Mouse (Mus musculus): ENCODE measurements around the gene Topbp1. TPM values are rescaled to one million over a fixed set of nuclear protein-coding genes. Genes with fewer than 3 reads are reported as not detected.

Gene Topbp1
- polyA plus RNA-seq, 1 experiment from 2014 or later, result 55.9 TPM

Other genes starting within 250 kb of the Topbp1 start
- gene Rab6b, start 193.4 kb upstream of the Topbp1 start, polyA plus RNA-seq (2016; fragmentation: Nextera tagmentation; extraction: Ambion mirVana), result 17.0 and 29.0 TPM in 2 replicates
- gene Srprb, start 103.1 kb upstream of the Topbp1 start, polyA plus RNA-seq (2016; fragmentation: Nextera tagmentation; extraction: Ambion mirVana), result 62.0 and 69.7 TPM in 2 replicates
- gene Gm20425, start 74.9 kb upstream of the Topbp1 start, polyA plus RNA-seq (2016; fragmentation: Nextera tagmentation; extraction: Ambion mirVana), result not detected in 2 replicates
- gene Trf, start 74.8 kb upstream of the Topbp1 start, polyA plus RNA-seq (2016; fragmentation: Nextera tagmentation; extraction: Ambion mirVana), result 17.2 and 27.2 TPM in 2 replicates
- 3.1 and 4.4 TPM in 2 replicates for gene 1300017J02Rik, start 133 bp upstream of the Topbp1 start, polyA plus RNA-seq (2016; fragmentation: Nextera tagmentation; extraction: Ambion mirVana)
- 150 and 153 TPM in 2 replicates for gene Cdv3, start 60.6 kb downstream of the Topbp1 start, polyA plus RNA-seq (2016; fragmentation: Nextera tagmentation; extraction: Ambion mirVana)
- gene Bfsp2, start 175.2 kb downstream of the Topbp1 start, polyA plus RNA-seq (2016; fragmentation: Nextera tagmentation; extraction: Ambion mirVana), result 0.90 and 2.5 TPM in 2 replicates

All from hindbrain, embryonic 10.5 days (tissue).